Mouse (Mus musculus) lung, adult 2 months (tissue): ENCODE data around the gene Tcp11l1.

Source experiments
- CTCF ChIP-seq: fragments of 200-500 bp; IDR thresholded peaks from 2 replicates; pipeline ENCODE4 v1.5.1; 2011; ENCODE audit warnings: mild to moderate bottlenecking, low read length, control low read depth; ENCODE audit not compliant: insufficient read depth
- POLR2A ChIP-seq: fragments of 200-500 bp; IDR thresholded peaks from 2 replicates; pipeline ENCODE4 v1.6.1; 2011; ENCODE audit warnings: low read depth, mild to moderate bottlenecking, control low read depth, low read length, borderline replicate concordance; ENCODE audit errors: extremely low read depth

DNA sequence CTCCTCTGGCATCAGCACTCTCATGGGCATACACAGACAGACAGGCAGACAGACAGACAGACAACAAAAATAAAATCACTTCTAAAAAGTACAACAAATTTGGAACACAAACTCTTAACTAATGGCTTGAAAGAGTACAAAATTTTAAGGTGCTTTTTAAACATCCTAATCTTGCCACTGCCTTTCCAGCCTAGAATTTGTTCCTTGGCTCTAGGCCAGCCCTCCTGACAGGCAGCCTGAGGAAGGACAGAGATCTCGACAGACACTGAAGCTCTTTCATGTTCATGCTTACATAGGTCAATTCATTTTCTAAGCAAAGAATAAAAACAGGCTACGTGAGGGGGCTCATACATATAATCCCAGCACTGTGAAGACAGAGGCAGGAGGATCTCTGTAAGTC is 19.4 kb downstream of the Tcp11l1 start:
- TF ChIP-seq POLR2A (no peak), CTCF (no peak)
